Mouse (Mus musculus): ENCODE measurements at regions not wholly inside any gene's neighbourhood (a gene's known extent, or its start where the extent isn't known, plus 50 kb on each side); places are given as distances from the start of the nearest gene placed in this dataset.

GRCm38 (mm10) chr13:44086801-44087200, 302.2 kb downstream of the Cd83 start:
- DNase-seq, result no peak

- DNase-seq, result no peak
Measured at GRCm38 (mm10) chr13:44097141-44097540, 312.6 kb downstream of the Cd83 start.

- DNase-seq, result peak; percentile 62
Measured at GRCm38 (mm10) chr13:44099511-44099910, 314.9 kb downstream of the Cd83 start.

- DNase-seq, result peak; percentile 91
Measured at GRCm38 (mm10) chr13:44100125-44101067, 315.8 kb downstream of the Cd83 start.

GRCm38 (mm10) chr13:44101161-44101560, 316.6 kb downstream of the Cd83 start:
- peak; percentile 57 for DNase-seq

- no peak for DNase-seq
Measured at GRCm38 (mm10) chr13:44101806-44102205, 317.2 kb downstream of the Cd83 start.

GRCm38 (mm10) chr13:44102257-44102656, 317.7 kb downstream of the Cd83 start:
- no peak for DNase-seq

- no peak for DNase-seq
Measured at GRCm38 (mm10) chr13:44103340-44103739, 318.8 kb downstream of the Cd83 start.

- no peak for DNase-seq
Measured at GRCm38 (mm10) chr13:44105161-44105560, 320.6 kb downstream of the Cd83 start.

GRCm38 (mm10) chr13:44108695-44109094, 324.1 kb downstream of the Cd83 start:
- DNase-seq, result no peak

GRCm38 (mm10) chr13:44113043-44113442, 328.5 kb downstream of the Cd83 start:
- DNase-seq, result no peak

GRCm38 (mm10) chr13:44114856-44115255, 330.3 kb downstream of the Cd83 start:
- DNase-seq, result no peak

- no peak for DNase-seq
Measured at GRCm38 (mm10) chr13:44117841-44118240, 333.3 kb downstream of the Cd83 start.

- DNase-seq, result no peak
Measured at GRCm38 (mm10) chr13:44118846-44119245, 334.3 kb downstream of the Cd83 start.

GRCm38 (mm10) chr13:44121241-44121671, 336.7 kb downstream of the Cd83 start:
- DNase-seq, result peak; percentile 63

- DNase-seq, result no peak
Measured at GRCm38 (mm10) chr13:44121932-44122331, 337.4 kb downstream of the Cd83 start.

GRCm38 (mm10) chr13:44126198-44126597, 341.6 kb downstream of the Cd83 start:
- peak; percentile 22 for DNase-seq

- no peak for DNase-seq
Measured at GRCm38 (mm10) chr13:44128506-44129274, 344.1 kb downstream of the Cd83 start.

- DNase-seq, result no peak
Measured at GRCm38 (mm10) chr13:44131916-44132315, 347.3 kb downstream of the Cd83 start.

- DNase-seq, result no peak
Measured at GRCm38 (mm10) chr13:44132510-44132909, 347.9 kb downstream of the Cd83 start.

GRCm38 (mm10) chr13:44133436-44133835, 348.9 kb downstream of the Cd83 start:
- peak; percentile 48 for DNase-seq

- no peak for DNase-seq
Measured at GRCm38 (mm10) chr13:44141181-44141580, 356.6 kb downstream of the Cd83 start.

GRCm38 (mm10) chr13:44145441-44145840, 360.9 kb downstream of the Cd83 start:
- no peak for DNase-seq

- no peak for DNase-seq
Measured at GRCm38 (mm10) chr13:44147841-44148240, 363.3 kb downstream of the Cd83 start.

Measured in embryo, embryonic 11 days (tissue).